Mouse (Mus musculus) stomach, embryonic 14.5 days (tissue): ENCODE results near the gene Ets1. TPM values are rescaled to one million over a fixed set of nuclear protein-coding genes. Genes with fewer than 3 reads are reported as not detected.

Experiments
- ATAC-seq: fragments of 200-750 bp; cut with Nextera tagmentation; 2 replicates; pipeline ENCODE4 v1.8.0; 2017; ENCODE audit warnings: low read depth, moderate TSS enrichment; ENCODE audit not compliant: insufficient number of reproducible peaks, insufficient read depth, low FRiP score
- H3K27ac ChIP-seq: fragments of 300-500 bp; sonication (generic); 2 replicates; pipeline ENCODE4 v1.5.1; 2014; ENCODE audit warnings: mild to moderate bottlenecking, low read length, moderate library complexity, mixed read lengths
- H3K27me3 ChIP-seq: fragments of 300-500 bp; sonication (generic); 2 replicates; pipeline ENCODE4 v1.6.1; 2014; ENCODE audit warnings: low read length, control low read depth, mixed read lengths; ENCODE audit not compliant: control insufficient read depth, insufficient read depth
- H3K36me3 ChIP-seq: fragments of 300-500 bp; sonication (generic); 2 replicates; pipeline ENCODE4 v1.6.1; 2014; ENCODE audit warnings: mild to moderate bottlenecking, control low read depth, low read length, moderate library complexity, mixed read lengths; ENCODE audit not compliant: control insufficient read depth, insufficient read depth
- H3K4me1 ChIP-seq: fragments of 300-500 bp; sonication (generic); 2 replicates; pipeline ENCODE4 v1.6.1; 2014; ENCODE audit warnings: low read length, control low read depth, mixed read lengths; ENCODE audit not compliant: control insufficient read depth, insufficient read depth
- H3K4me2 ChIP-seq: fragments of 300-500 bp; sonication (generic); replicated peaks from 2 replicates; pipeline ENCODE4 v1.6.1; 2014; ENCODE audit warnings: low read depth, low read length, control low read depth
- H3K4me3 ChIP-seq: fragments of 300-500 bp; sonication (generic); 2 replicates; pipeline ENCODE4 v1.5.1; 2014; ENCODE audit warnings: low read depth, low read length, control low read depth
- H3K9ac ChIP-seq: fragments of 300-500 bp; sonication (generic); replicated peaks from 2 replicates; pipeline ENCODE4 v1.6.1; 2014; ENCODE audit warnings: low read depth, mild to moderate bottlenecking, control low read depth, low read length, moderate library complexity, mixed read lengths
- H3K9me3 ChIP-seq: fragments of 300-500 bp; sonication (generic); 2 replicates; pipeline ENCODE4 v1.6.1; 2016; ENCODE audit warnings: low read depth, low read length, control low read depth; ENCODE audit not compliant: control insufficient read depth
- WGBS: fragments of 180-500 bp; shearing (Covaris S2); extraction: QIAGEN DNeasy Blood & Tissue Kit; methylation state at CpG from one replicate; pipeline ENCODE4 v1.1.7; 2014; 5-methylcytosine and 5-hydroxymethylcytosine counted together
- polyA plus RNA-seq: library from polyadenylated mRNA; unstranded; fragments of >200 nt; fragmentation: Nextera tagmentation; extraction: Ambion mirVana; gene quantifications from 2 replicates; pipeline ENCODE4 v1.2.1, GENCODE M21; 2014

Ets1 gene
- polyA plus RNA-seq, 1 experiment from 2014 or later, result 40.9 TPM

DNA sequence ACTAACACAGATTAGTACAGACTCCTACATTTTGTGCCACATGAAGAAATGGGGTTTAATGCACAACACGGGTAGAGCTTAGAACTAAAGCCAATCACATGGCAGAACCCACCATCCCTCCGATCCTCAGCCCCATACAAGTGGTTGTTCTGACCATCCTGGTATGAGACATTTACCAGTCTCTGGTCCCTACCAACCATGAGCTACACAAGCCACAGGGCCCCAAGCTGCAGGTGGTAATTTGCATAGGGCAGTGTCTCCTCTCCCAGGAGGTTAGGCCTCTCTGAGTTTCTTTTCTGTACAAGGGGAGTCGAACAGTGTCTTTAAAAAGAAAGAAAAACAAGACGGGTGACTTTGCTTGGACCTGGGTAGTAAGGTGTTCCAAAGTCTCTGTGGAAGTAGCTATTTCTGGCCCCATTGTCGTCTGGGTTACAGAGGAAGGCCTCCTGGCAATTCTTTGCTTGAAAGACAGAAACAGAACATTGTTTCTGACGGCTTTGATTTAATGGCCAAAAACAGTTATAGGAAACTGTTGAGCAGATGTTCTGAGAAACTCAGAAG is 23.1 kb upstream of the Ets1 start:
- Histone ChIP-seq H3K4me1 (no peaks in the 10 kb centered on the region), H3K27ac (no peak overlapping the region), H3K4me2 (no peak overlapping the region), H3K9ac (no peak overlapping the region), H3K9me3 (no peaks in the 10 kb centered on the region), H3K27me3 (no peaks in the 10 kb centered on the region), H3K4me3 (no peak overlapping the region), H3K36me3 (no peaks in the 10 kb centered on the region)
- 54% methylated on average over 6 of the region's 6 CpGs for whole genome bisulfite sequencing
- ATAC-seq, result no peak

- Histone ChIP-seq H3K36me3 (no peaks in the 10 kb centered on the region), H3K27me3 (no peaks in the 10 kb centered on the region), H3K4me1 (no peaks in the 10 kb centered on the region), H3K4me2 (no peak overlapping the region), H3K27ac (no peak overlapping the region), H3K9me3 (no peaks in the 10 kb centered on the region), H3K4me3 (no peak overlapping the region), H3K9ac (no peak overlapping the region)
- no peak for ATAC-seq
- WGBS, result 80% methylated on average over 9 of the region's 9 CpGs
Observed at GRCm38 (mm10) chr9:32614191-32614590, 21.8 kb upstream of the Ets1 start.

GRCm38 (mm10) chr9:32615461-32615860 is 20.6 kb upstream of the Ets1 start:
- Histone ChIP-seq H3K4me2 (no peak overlapping the region), H3K9me3 (no peaks in the 10 kb centered on the region), H3K27ac (no peak overlapping the region), H3K36me3 (no peaks in the 10 kb centered on the region), H3K4me1 (no peaks in the 10 kb centered on the region), H3K27me3 (no peaks in the 10 kb centered on the region), H3K9ac (no peak overlapping the region), H3K4me3 (no peak overlapping the region)
- WGBS, result 87% methylated on average over 6 of the region's 6 CpGs
- no peak for ATAC-seq

DNA sequence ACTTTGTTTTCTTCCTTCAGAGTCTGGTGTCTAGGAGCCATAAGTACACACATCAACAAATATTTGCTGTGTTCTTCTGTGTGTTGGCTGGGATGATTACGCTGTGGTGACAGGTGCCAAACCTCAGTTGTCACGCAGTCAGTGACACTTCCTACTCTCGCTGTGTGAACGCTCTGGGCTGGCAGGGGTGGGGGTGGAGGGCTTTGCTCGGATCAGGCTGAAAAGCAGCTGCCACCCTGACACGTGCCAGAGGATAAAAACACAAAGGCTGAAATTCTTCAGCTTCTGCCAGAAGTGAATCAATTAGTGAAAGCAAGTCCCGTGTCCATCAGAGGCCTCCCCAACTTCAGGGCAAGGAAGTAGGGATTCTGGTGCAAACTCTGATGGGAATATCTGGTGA is 20.0 kb upstream of the Ets1 start:
- ATAC-seq, result no peak
- H3K4me3 ChIP-seq, result no peak overlapping the region
- H3K4me1 ChIP-seq, result no peaks in the 10 kb centered on the region
- no peaks in the 10 kb centered on the region for H3K9me3 ChIP-seq
- no peak overlapping the region for H3K9ac ChIP-seq
- H3K4me2 ChIP-seq, result no peak overlapping the region
- no peaks in the 10 kb centered on the region for H3K27me3 ChIP-seq
- H3K36me3 ChIP-seq, result no peaks in the 10 kb centered on the region
- H3K27ac ChIP-seq, result no peak overlapping the region
- WGBS, result 20% methylated on average over 7 of the region's 7 CpGs

DNA sequence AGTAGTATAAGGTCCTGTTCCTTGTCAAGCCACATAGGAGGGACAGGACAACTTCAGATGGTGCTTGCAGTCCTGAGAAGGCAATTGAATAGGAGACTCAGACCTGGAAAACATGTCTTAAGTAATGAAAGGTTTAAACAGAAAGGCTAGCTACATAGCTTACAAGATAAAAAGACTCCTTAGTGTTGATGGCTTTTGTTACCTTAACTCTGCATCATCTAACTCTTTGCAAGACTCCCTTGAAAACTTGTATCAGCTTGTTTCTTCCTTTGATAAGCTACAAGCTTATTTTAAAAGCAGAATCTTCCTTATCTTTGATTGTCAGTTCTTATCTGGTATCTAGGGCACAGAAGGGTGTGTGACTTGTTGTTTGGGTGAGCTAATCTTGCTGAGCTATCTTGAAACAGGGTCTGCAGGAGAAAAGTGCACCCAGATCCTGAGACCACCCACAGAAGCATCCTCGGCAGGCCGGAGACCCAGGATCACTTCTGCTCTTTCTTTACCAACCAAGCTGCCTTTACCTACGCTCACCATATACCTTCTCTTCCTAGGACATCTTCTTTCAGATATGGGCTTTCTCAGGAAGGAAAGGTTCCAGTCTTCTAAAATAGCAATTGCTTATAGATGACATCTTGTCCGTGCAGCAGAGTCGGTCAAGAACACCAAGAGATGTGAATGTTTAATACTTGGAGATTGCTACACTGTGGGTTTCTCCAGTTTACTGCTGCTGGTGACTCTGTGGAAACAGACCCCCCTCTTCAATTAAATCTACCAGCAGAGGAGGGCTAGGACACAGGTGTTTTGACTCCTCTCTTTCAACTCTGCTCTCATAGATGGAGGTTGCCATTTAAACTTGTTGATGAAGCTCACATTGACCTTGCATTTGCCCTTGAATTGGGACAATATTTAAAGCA is 19.2 kb upstream of the Ets1 start:
- H3K27ac ChIP-seq, result no peak overlapping the region
- H3K36me3 ChIP-seq, result no peaks in the 10 kb centered on the region
- no peak overlapping the region for H3K4me3 ChIP-seq
- H3K9ac ChIP-seq, result no peak overlapping the region
- no peaks in the 10 kb centered on the region for H3K27me3 ChIP-seq
- H3K4me2 ChIP-seq, result no peak overlapping the region
- H3K9me3 ChIP-seq, result no peaks in the 10 kb centered on the region
- no peaks in the 10 kb centered on the region for H3K4me1 ChIP-seq
- no peak for ATAC-seq
- WGBS, result 72% methylated on average over 5 of the region's 5 CpGs

GRCm38 (mm10) chr9:32617430-32617768 is 18.6 kb upstream of the Ets1 start:
- WGBS, result 60% methylated on average over 5 of the region's 5 CpGs
- H3K9ac ChIP-seq, result no peak overlapping the region
- no peak overlapping the region for H3K4me2 ChIP-seq
- no peaks in the 10 kb centered on the region for H3K9me3 ChIP-seq
- no peaks in the 10 kb centered on the region for H3K4me1 ChIP-seq
- no peak overlapping the region for H3K4me3 ChIP-seq
- no peaks in the 10 kb centered on the region for H3K27me3 ChIP-seq
- no peak overlapping the region for H3K27ac ChIP-seq
- H3K36me3 ChIP-seq, result no peaks in the 10 kb centered on the region
- no peak for ATAC-seq

- Histone ChIP-seq H3K27me3 (no peaks in the 10 kb centered on the region), H3K4me2 (no peak overlapping the region), H3K27ac (no peak overlapping the region), H3K9me3 (no peaks in the 10 kb centered on the region), H3K36me3 (no peaks in the 10 kb centered on the region), H3K9ac (no peak overlapping the region), H3K4me3 (no peak overlapping the region), H3K4me1 (no peaks in the 10 kb centered on the region)
- ATAC-seq, result no peak
- 88% methylated on average over 9 of the region's 9 CpGs for WGBS
Observed at GRCm38 (mm10) chr9:32618544-32619120, 17.4 kb upstream of the Ets1 start.

- Histone ChIP-seq H3K9me3 (no peaks in the 10 kb centered on the region), H3K36me3 (no peaks in the 10 kb centered on the region), H3K9ac (no peak overlapping the region), H3K4me2 (no peak overlapping the region), H3K4me3 (no peak overlapping the region), H3K27me3 (no peaks in the 10 kb centered on the region), H3K27ac (no peak overlapping the region), H3K4me1 (no peaks in the 10 kb centered on the region)
- ATAC-seq, result no peak
- WGBS, result 91% methylated on average over 6 of the region's 6 CpGs
Observed at GRCm38 (mm10) chr9:32619661-32620060, 16.4 kb upstream of the Ets1 start.
